Mouse (Mus musculus): ENCODE data around the gene Slc29a2. TPM values are rescaled to one million over a fixed set of nuclear protein-coding genes. Genes with fewer than 3 reads are reported as not detected.

Gene Slc29a2
- total RNA-seq, 2 experiments from 2014 or later = not detected

- no peak for ATAC-seq (replicated peaks; ENCODE audit: low FRiP score, poor library complexity, severe bottlenecking)
Measured at GRCm38 (mm10) chr19:5021416-5021815, 2.2 kb upstream of the Slc29a2 start.

GRCm38 (mm10) chr19:5026111-5026510 lies 2.5 kb downstream of the Slc29a2 start:
- ATAC-seq (replicated peaks; ENCODE audit: low FRiP score, poor library complexity, severe bottlenecking) = no peak

- ATAC-seq (replicated peaks; ENCODE audit: low FRiP score, poor library complexity, severe bottlenecking) = no peak
Measured at GRCm38 (mm10) chr19:5032686-5033085, 9.0 kb downstream of the Slc29a2 start.

- no peak for ATAC-seq (replicated peaks; ENCODE audit: low FRiP score, poor library complexity, severe bottlenecking)
Measured at GRCm38 (mm10) chr19:5036577-5036976, 12.9 kb downstream of the Slc29a2 start.

GRCm38 (mm10) chr19:5037678-5038571 lies 14.3 kb downstream of the Slc29a2 start:
- ATAC-seq (replicated peaks; ENCODE audit: low FRiP score, poor library complexity, severe bottlenecking) = no peak

GRCm38 (mm10) chr19:5038709-5039156 lies 15.1 kb downstream of the Slc29a2 start, which contains the start of the genes B4gat1 and AC124502.3:
Gene B4gat1 (plus strand): TSS chr19:5038826.
Gene AC124502.3 (plus strand): TSS chr19:5038891.
- peak; percentile 78 for ATAC-seq (replicated peaks; ENCODE audit: low FRiP score, poor library complexity, severe bottlenecking)

GRCm38 (mm10) chr19:5039301-5040114 lies 15.8 kb downstream of the Slc29a2 start:
- ATAC-seq (replicated peaks; ENCODE audit: low FRiP score, poor library complexity, severe bottlenecking) = no peak

- ATAC-seq (replicated peaks; ENCODE audit: low FRiP score, poor library complexity, severe bottlenecking) = peak; percentile 87
Measured at GRCm38 (mm10) chr19:5040862-5041523, 17.3 kb downstream of the Slc29a2 start, which contains the start of gene Brms1. Gene Brms1 (plus strand): TSS chr19:5041354.

GRCm38 (mm10) chr19:5041588-5041987 lies 17.9 kb downstream of the Slc29a2 start:
- ATAC-seq (replicated peaks; ENCODE audit: low FRiP score, poor library complexity, severe bottlenecking) = peak; percentile 23

- no peak for ATAC-seq (replicated peaks; ENCODE audit: low FRiP score, poor library complexity, severe bottlenecking)
Measured at GRCm38 (mm10) chr19:5045531-5045930, 21.9 kb downstream of the Slc29a2 start.

GRCm38 (mm10) chr19:5048138-5049056 lies 24.7 kb downstream of the Slc29a2 start:
- no peak for ATAC-seq (replicated peaks; ENCODE audit: low FRiP score, poor library complexity, severe bottlenecking)

- ATAC-seq (replicated peaks; ENCODE audit: low FRiP score, poor library complexity, severe bottlenecking) = no peak
Measured at GRCm38 (mm10) chr19:5049325-5049724, 25.7 kb downstream of the Slc29a2 start.

GRCm38 (mm10) chr19:5050047-5050905 lies 26.6 kb downstream of the Slc29a2 start, which contains the start of gene Rin1:
Gene Rin1 (plus strand): TSS chr19:5050481.
- ATAC-seq (replicated peaks; ENCODE audit: low FRiP score, poor library complexity, severe bottlenecking) = no peak

- no peak for ATAC-seq (replicated peaks; ENCODE audit: low FRiP score, poor library complexity, severe bottlenecking)
Measured at GRCm38 (mm10) chr19:5051031-5051430, 27.4 kb downstream of the Slc29a2 start.

- ATAC-seq (replicated peaks; ENCODE audit: low FRiP score, poor library complexity, severe bottlenecking) = no peak
Measured at GRCm38 (mm10) chr19:5051515-5051914, 27.9 kb downstream of the Slc29a2 start.

- no peak for ATAC-seq (replicated peaks; ENCODE audit: low FRiP score, poor library complexity, severe bottlenecking)
Measured at GRCm38 (mm10) chr19:5052166-5052822, 28.6 kb downstream of the Slc29a2 start.

GRCm38 (mm10) chr19:5052853-5053252 lies 29.2 kb downstream of the Slc29a2 start:
- no peak for ATAC-seq (replicated peaks; ENCODE audit: low FRiP score, poor library complexity, severe bottlenecking)

All from erythroid progenitor cell, adult 5-6 weeks (primary cell).